In genomic region chr2:154215191-154215590, GRCm38 (mm10) we compare ENCODE assay signal across 8 mouse cellular contexts. TPM values are rescaled to one million over a fixed set of nuclear protein-coding genes. Genes with fewer than 3 reads are reported as not detected.
DNase-seq lines count a peak whose midpoint lies in the region; ATAC-seq and TF ChIP-seq lines count a peak whose summit lies in the region.

No protein-coding gene starts in this region.

- H3K27me3 ChIP-seq in midbrain, embryonic 10.5 days (ENCODE audit: low read depth, poor library complexity, severe bottlenecking): no peaks in the 10 kb centered on the region
- no peaks in the 10 kb centered on the region for H3K27me3 ChIP-seq in midbrain, embryonic 15.5 days (replicated peaks)
- no peaks in the 10 kb centered on the region for H3K27me3 ChIP-seq in embryonic facial prominence, embryonic 14.5 days (replicated peaks; ENCODE audit: control insufficient read depth, insufficient read depth, low read length)
- H3K27me3 ChIP-seq in intestine, embryonic 16.5 days (replicated peaks; ENCODE audit: control insufficient read depth, insufficient read depth, low read length): no peaks in the 10 kb centered on the region
- no peaks in the 10 kb centered on the region for H3K27me3 ChIP-seq in liver, embryonic 14.5 days (ENCODE audit: control insufficient read depth, insufficient read depth, low read length)

- no peak overlapping the region for H3K9ac ChIP-seq in midbrain, embryonic 15.5 days
- no peak overlapping the region for H3K9ac ChIP-seq in embryonic facial prominence, embryonic 14.5 days (ENCODE audit: low read depth, low read length)
- H3K9ac ChIP-seq in intestine, embryonic 16.5 days (ENCODE audit: low read depth, low read length): no peak overlapping the region
- H3K9ac ChIP-seq in liver, embryonic 14.5 days (replicated peaks): no peak overlapping the region

- peaks cover 7% of the 10 kb centered on the region for H3K4me1 ChIP-seq in midbrain, embryonic 10.5 days
- H3K4me1 ChIP-seq in midbrain, embryonic 15.5 days: peaks cover 8% of the 10 kb centered on the region; the same call in 1 of the 2 replicates
- no peaks in the 10 kb centered on the region for H3K4me1 ChIP-seq in bone marrow, adult 2 months (ENCODE audit: control insufficient read depth, insufficient read depth, low read length)
- H3K4me1 ChIP-seq in embryonic facial prominence, embryonic 14.5 days (ENCODE audit: control insufficient read depth, insufficient read depth, low read length): no peaks in the 10 kb centered on the region
- H3K4me1 ChIP-seq in intestine, embryonic 16.5 days (ENCODE audit: control insufficient read depth, insufficient read depth, low read length): no peaks in the 10 kb centered on the region
- H3K4me1 ChIP-seq in liver, embryonic 14.5 days (replicated peaks; ENCODE audit: control insufficient read depth in 2 of 2, insufficient read depth in 2 of 2, low read length in 1 of 2): no peaks in the 10 kb centered on the region

- H3K4me3 ChIP-seq in midbrain, embryonic 10.5 days: no peak overlapping the region
- no peak overlapping the region for H3K4me3 ChIP-seq in midbrain, embryonic 15.5 days
- no peak overlapping the region for H3K4me3 ChIP-seq in bone marrow, adult 2 months (replicated peaks; ENCODE audit: control insufficient read depth, low read depth, low read length)
- H3K4me3 ChIP-seq in embryonic facial prominence, embryonic 14.5 days (ENCODE audit: low read depth, low read length): no peak overlapping the region
- no peak overlapping the region for H3K4me3 ChIP-seq in intestine, embryonic 16.5 days (ENCODE audit: low read length)
- H3K4me3 ChIP-seq in liver, embryonic 14.5 days (ENCODE audit: insufficient read depth in 1 of 2, low read depth in 2 of 2, low read length in 2 of 2): no peak overlapping the region

- TF ChIP-seq POLR2A in bone marrow, adult 2 months (IDR thresholded peaks at IDR 0.05; ENCODE audit: borderline replicate concordance, control insufficient read depth, low read depth, low read length): no peak

- WGBS in midbrain, embryonic 10.5 days: 17% methylated on average over 5 of the region's 5 CpGs
- WGBS in midbrain, embryonic 15.5 days: 14% methylated on average over 5 of the region's 5 CpGs
- WGBS in bone marrow, adult 2 months: 6% methylated on average over 5 of the region's 5 CpGs
- WGBS in embryonic facial prominence, embryonic 14.5 days: 9% methylated on average over 5 of the region's 5 CpGs
- 17% methylated on average over 5 of the region's 5 CpGs for WGBS in intestine, embryonic 16.5 days
- WGBS in liver, embryonic 14.5 days (ENCODE audit: insufficient replicate concordance): 11% methylated on average over 5 of the region's 5 CpGs

- no peak overlapping the region for H3K4me2 ChIP-seq in midbrain, embryonic 15.5 days
- no peak overlapping the region for H3K4me2 ChIP-seq in embryonic facial prominence, embryonic 14.5 days (ENCODE audit: low read depth, low read length)
- H3K4me2 ChIP-seq in intestine, embryonic 16.5 days (ENCODE audit: low read depth, low read length): no peak overlapping the region
- no peak overlapping the region for H3K4me2 ChIP-seq in liver, embryonic 14.5 days (ENCODE audit: low read depth)

- no peaks in the 10 kb centered on the region for H3K36me3 ChIP-seq in midbrain, embryonic 10.5 days
- H3K36me3 ChIP-seq in midbrain, embryonic 15.5 days (replicated peaks): no peaks in the 10 kb centered on the region
- H3K36me3 ChIP-seq in embryonic facial prominence, embryonic 14.5 days (ENCODE audit: control insufficient read depth, insufficient read depth, low read length): no peaks in the 10 kb centered on the region
- no peaks in the 10 kb centered on the region for H3K36me3 ChIP-seq in intestine, embryonic 16.5 days (ENCODE audit: control insufficient read depth, insufficient read depth, low read length)
- no peaks in the 10 kb centered on the region for H3K36me3 ChIP-seq in liver, embryonic 14.5 days (replicated peaks; ENCODE audit: control insufficient read depth, insufficient read depth, low read depth)

- peak; percentile 76 for DNase-seq in midbrain, embryonic 10.5 days (ENCODE audit: low spot score)
- peak; percentile 67 for DNase-seq in embryonic facial prominence, embryonic 14.5 days (ENCODE audit: low spot score)
- peak; percentile 31 to 51 (median 41) for DNase-seq in liver, embryonic 14.5 days (ENCODE audit: low read depth in 3 of 3, low spot score in 3 of 3)
- peak; percentile 60 for DNase-seq in right cerebral cortex, adult 18-20 months
- peak; percentile 71 for DNase-seq in urinary bladder, postnatal 14 days (ENCODE audit: low spot score)

- TF ChIP-seq CTCF in bone marrow, adult 2 months (IDR thresholded peaks at IDR 0.05; ENCODE audit: control insufficient read depth, insufficient read depth, low read length): peak; percentile 81
- peak; percentile 87 for TF ChIP-seq CTCF in liver, embryonic 14.5 days (IDR thresholded peaks at IDR 0.05; ENCODE audit: low read depth)

- no peak overlapping the region for H3K27ac ChIP-seq in midbrain, embryonic 10.5 days (replicated peaks)
- no peak overlapping the region for H3K27ac ChIP-seq in midbrain, embryonic 15.5 days
- H3K27ac ChIP-seq in bone marrow, adult 2 months (ENCODE audit: control insufficient read depth, insufficient read depth, low read depth, low read length, poor library complexity): no peak overlapping the region
- H3K27ac ChIP-seq in embryonic facial prominence, embryonic 14.5 days (replicated peaks; ENCODE audit: low read depth, low read length): no peak overlapping the region
- no peak overlapping the region for H3K27ac ChIP-seq in intestine, embryonic 16.5 days (ENCODE audit: low read length)
- no peak overlapping the region for H3K27ac ChIP-seq in liver, embryonic 14.5 days

- ATAC-seq in midbrain, embryonic 15.5 days (replicated peaks): no peak
- no peak for ATAC-seq in embryonic facial prominence, embryonic 14.5 days (ENCODE audit: low read depth)
- peak; percentile 46; the same call in 1 of the 2 replicates for ATAC-seq in intestine, embryonic 16.5 days
- ATAC-seq in liver, embryonic 14.5 days (ENCODE audit: insufficient read depth): no peak

- no peaks in the 10 kb centered on the region for H3K9me3 ChIP-seq in midbrain, embryonic 10.5 days (replicated peaks)
- H3K9me3 ChIP-seq in midbrain, embryonic 15.5 days: no peaks in the 10 kb centered on the region
- no peaks in the 10 kb centered on the region for H3K9me3 ChIP-seq in embryonic facial prominence, embryonic 14.5 days (ENCODE audit: control insufficient read depth, low read length)
- no peaks in the 10 kb centered on the region for H3K9me3 ChIP-seq in intestine, embryonic 16.5 days (ENCODE audit: control insufficient read depth, low read length)
- no peaks in the 10 kb centered on the region for H3K9me3 ChIP-seq in liver, embryonic 14.5 days (ENCODE audit: control insufficient read depth, low read length)

- no peak for TF ChIP-seq EP300 in liver, embryonic 14.5 days (IDR thresholded peaks at IDR 0.05; ENCODE audit: low read depth)

RNA-seq across cellular contexts. Expression of gene Bpifb5, which starts 8.4 kb away (rescaled TPM):
- 0.19 and 0.25 TPM in 2 replicates for polyA plus RNA-seq in midbrain, embryonic 10.5 days (2016; fragmentation: Nextera tagmentation; extraction: Ambion mirVana)
- 0.13 and 0.41 TPM in 2 replicates for polyA plus RNA-seq in midbrain, embryonic 15.5 days (2015; fragmentation: Nextera tagmentation; extraction: Ambion mirVana)
- polyA plus RNA-seq in bone marrow, adult 2 months (2011; ENCODE audit: insufficient read depth, insufficient read length, low replicate concordance, missing spikeins): 0.79 and 2.1 TPM in 2 replicates
- 0.89 and 1.9 TPM in 2 replicates for polyA plus RNA-seq in embryonic facial prominence, embryonic 14.5 days (2014; fragmentation: Nextera tagmentation; extraction: Ambion mirVana)
- 0.07 TPM in 1 of 2 replicates, not detected in the other for polyA plus RNA-seq in intestine, embryonic 16.5 days (2015; fragmentation: Nextera tagmentation; extraction: Ambion mirVana)
- polyA plus RNA-seq in liver, embryonic 14.5 days (2012; rRNA removed): not detected in 2 replicates
- not detected in 2 replicates for polyA plus RNA-seq in liver, embryonic 14.5 days (2014; fragmentation: Nextera tagmentation; extraction: Ambion mirVana)

RNA-seq across cellular contexts. Expression of gene Bpifb1, which starts 24.6 kb away (rescaled TPM):
- polyA plus RNA-seq in midbrain, embryonic 10.5 days (2016; fragmentation: Nextera tagmentation; extraction: Ambion mirVana): not detected in 2 replicates
- 0.50 and 0.66 TPM in 2 replicates for polyA plus RNA-seq in midbrain, embryonic 15.5 days (2015; fragmentation: Nextera tagmentation; extraction: Ambion mirVana)
- not detected in 2 replicates for polyA plus RNA-seq in bone marrow, adult 2 months (2011; ENCODE audit: insufficient read depth, insufficient read length, low replicate concordance, missing spikeins)
- 0.14 TPM in 1 of 2 replicates, not detected in the other for polyA plus RNA-seq in embryonic facial prominence, embryonic 14.5 days (2014; fragmentation: Nextera tagmentation; extraction: Ambion mirVana)
- 0.10 TPM in 1 of 2 replicates, not detected in the other for polyA plus RNA-seq in intestine, embryonic 16.5 days (2015; fragmentation: Nextera tagmentation; extraction: Ambion mirVana)
- polyA plus RNA-seq in liver, embryonic 14.5 days (2012; rRNA removed): 0.17 and 0.21 TPM in 2 replicates
- polyA plus RNA-seq in liver, embryonic 14.5 days (2014; fragmentation: Nextera tagmentation; extraction: Ambion mirVana): 0.19 and 0.33 TPM in 2 replicates

RNA-seq across cellular contexts. Expression of gene Bpifb9a, which starts 42.5 kb away (rescaled TPM):
- not detected in 2 replicates for polyA plus RNA-seq in midbrain, embryonic 10.5 days (2016; fragmentation: Nextera tagmentation; extraction: Ambion mirVana)
- not detected in 2 replicates for polyA plus RNA-seq in midbrain, embryonic 15.5 days (2015; fragmentation: Nextera tagmentation; extraction: Ambion mirVana)
- not detected in 2 replicates for polyA plus RNA-seq in bone marrow, adult 2 months (2011; ENCODE audit: insufficient read depth, insufficient read length, low replicate concordance, missing spikeins)
- polyA plus RNA-seq in embryonic facial prominence, embryonic 14.5 days (2014; fragmentation: Nextera tagmentation; extraction: Ambion mirVana): not detected in 2 replicates
- polyA plus RNA-seq in intestine, embryonic 16.5 days (2015; fragmentation: Nextera tagmentation; extraction: Ambion mirVana): not detected in 2 replicates
- polyA plus RNA-seq in liver, embryonic 14.5 days (2012; rRNA removed): not detected in 2 replicates
- polyA plus RNA-seq in liver, embryonic 14.5 days (2014; fragmentation: Nextera tagmentation; extraction: Ambion mirVana): not detected in 2 replicates

RNA-seq across cellular contexts. Expression of gene Bpifa5, which starts 52.8 kb away (rescaled TPM):
- not detected in 2 replicates for polyA plus RNA-seq in midbrain, embryonic 10.5 days (2016; fragmentation: Nextera tagmentation; extraction: Ambion mirVana)
- not detected in 2 replicates for polyA plus RNA-seq in midbrain, embryonic 15.5 days (2015; fragmentation: Nextera tagmentation; extraction: Ambion mirVana)
- polyA plus RNA-seq in bone marrow, adult 2 months (2011; ENCODE audit: insufficient read depth, insufficient read length, low replicate concordance, missing spikeins): not detected in 2 replicates
- polyA plus RNA-seq in embryonic facial prominence, embryonic 14.5 days (2014; fragmentation: Nextera tagmentation; extraction: Ambion mirVana): not detected in 2 replicates
- polyA plus RNA-seq in intestine, embryonic 16.5 days (2015; fragmentation: Nextera tagmentation; extraction: Ambion mirVana): not detected in 2 replicates
- 0.04 TPM in 1 of 2 replicates, not detected in the other for polyA plus RNA-seq in liver, embryonic 14.5 days (2012; rRNA removed)
- not detected in 2 replicates for polyA plus RNA-seq in liver, embryonic 14.5 days (2014; fragmentation: Nextera tagmentation; extraction: Ambion mirVana)
